Mouse (Mus musculus) ES-E14 (cell line): ENCODE data around the gene Stxbp2. TPM values are rescaled to one million over a fixed set of nuclear protein-coding genes. Genes with fewer than 3 reads are reported as not detected.

Source experiments
- DNase-seq: peaks from one replicate; pipeline ENCODE4 v3.0.0-alpha.2; 2013; ENCODE audit warnings: low read depth, low spot score
- H3K27ac ChIP-seq: 2 replicates; pipeline ENCODE4 v1.5.1; 2012; ENCODE audit warnings: low read depth, mild to moderate bottlenecking, low read length, moderate library complexity, mixed read lengths; ENCODE audit not compliant: poor library complexity, insufficient read depth, severe bottlenecking
- H3K36me3 ChIP-seq: 2 replicates; pipeline ENCODE4 v1.6.1; 2012; ENCODE audit warnings: mild to moderate bottlenecking, low read length, moderate library complexity, mixed read lengths; ENCODE audit not compliant: control insufficient read depth, poor library complexity, insufficient read depth, severe bottlenecking
- H3K4me1 ChIP-seq, 2 experiments: fragments of 150-350 bp in 1 of 2; sonication (generic) in 1 of 2; 2 replicates each; pipeline ENCODE4 v1.6.1; 2012; ENCODE audit warnings: low read length in 2 of 2, mild to moderate bottlenecking in 1 of 2, mixed read lengths in 1 of 2; ENCODE audit not compliant: control insufficient read depth in 2 of 2, insufficient read depth in 2 of 2, poor library complexity in 1 of 2
- H3K4me3 ChIP-seq, 2 experiments: fragments of 150-350 bp in 1 of 2; sonication (generic) in 1 of 2; 2 replicates each; pipeline ENCODE4 v1.5.1; 2012; ENCODE audit warnings: low read length in 2 of 2, low read depth in 1 of 2, mild to moderate bottlenecking in 1 of 2, mixed read lengths in 1 of 2; ENCODE audit not compliant: insufficient read depth in 1 of 2, poor library complexity in 1 of 2, severe bottlenecking in 1 of 2
- H3K9ac ChIP-seq: 2 replicates; pipeline ENCODE4 v1.6.1; 2012; ENCODE audit warnings: low read depth, mild to moderate bottlenecking, low read length, mixed read lengths; ENCODE audit not compliant: poor library complexity, insufficient read depth, severe bottlenecking
- H3K9me3 ChIP-seq: fragments of 150-350 bp; sonication (generic); 2 replicates; pipeline ENCODE4 v1.6.1; 2012; ENCODE audit warnings: low read depth, mild to moderate bottlenecking, low read length; ENCODE audit not compliant: control insufficient read depth, insufficient read depth
- CHD2 ChIP-seq: IDR thresholded peaks from 2 replicates; pipeline ENCODE4 v1.6.1; 2014; ENCODE audit warnings: mild to moderate bottlenecking, low read depth, low read length, inconsistent platforms
- HCFC1 ChIP-seq: IDR thresholded peaks from 2 replicates; pipeline ENCODE4 v1.6.1; 2012; ENCODE audit warnings: low read length, inconsistent platforms, borderline replicate concordance; ENCODE audit not compliant: insufficient read depth
- MAFK ChIP-seq: IDR thresholded peaks from 2 replicates; pipeline ENCODE4 v1.6.1; 2014; ENCODE audit warnings: mild to moderate bottlenecking, low read depth, low read length, inconsistent platforms; ENCODE audit not compliant: insufficient read depth
- ZC3H11A ChIP-seq: IDR thresholded peaks from 2 replicates; pipeline ENCODE4 v1.6.1; 2012; ENCODE audit warnings: low read depth, mild to moderate bottlenecking, inconsistent platforms, low read length, borderline replicate concordance
- ZNF384 ChIP-seq: IDR thresholded peaks from 2 replicates; pipeline ENCODE4 v1.6.1; 2012; ENCODE audit warnings: low read depth, low read length, inconsistent platforms
- in situ Hi-C, 2 experiments: fragments of 600-800 bp; cut with MboI; formaldehyde crosslinking; loops; one replicate each; pipeline ENCODE4 v1.15.1; 2025; ENCODE audit warnings: low sequenced_read_pairs in 2 of 2, inconsistent platforms in 1 of 2; ENCODE audit not compliant: unreplicated experiment in 2 of 2
- total RNA-seq: library from RNA; depleted of rRNA; stranded (reverse); fragments of 300-350 nt; gene quantifications from 2 replicates; pipeline ENCODE4 v1.2.3, GENCODE M21; 2012

The Stxbp2 gene
- total RNA-seq, 1 experiment: 38.5 TPM

DNA sequence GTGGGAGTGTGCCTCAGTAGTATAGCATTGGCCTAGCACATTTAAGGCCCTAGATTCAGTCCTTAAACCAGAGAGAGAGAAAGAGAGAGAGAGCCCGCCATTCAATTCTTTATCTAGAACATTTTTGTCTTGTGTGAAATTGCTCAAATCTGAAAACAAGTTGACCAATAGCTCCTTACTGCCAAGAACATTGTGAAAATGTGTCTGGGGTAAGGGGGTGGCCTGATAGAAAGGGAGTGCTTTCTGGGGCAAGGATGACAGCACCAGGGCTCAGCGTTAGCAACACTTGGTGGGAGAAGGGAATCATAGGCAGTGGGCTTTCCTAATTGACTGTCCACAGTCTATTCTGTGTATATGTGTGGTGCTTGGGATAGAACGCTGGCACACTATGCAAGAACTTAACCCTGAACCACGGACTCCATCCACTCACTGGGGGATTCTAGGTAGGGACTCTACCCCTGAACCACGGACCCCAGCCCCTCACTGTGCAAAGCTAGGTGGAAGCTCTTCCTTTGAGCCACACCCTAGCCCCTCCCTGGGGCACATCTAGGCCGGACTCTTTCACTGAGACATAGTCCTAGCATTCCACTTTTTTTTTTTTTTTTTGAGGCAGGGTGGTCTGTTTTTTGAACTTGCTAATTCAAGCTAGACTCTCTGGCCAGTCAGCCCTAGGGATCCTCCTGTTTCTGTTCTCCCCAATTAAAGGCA is 16.2 kb downstream of the Stxbp2 start:
- in situ Hi-C loops: no loop called here
- H3K9ac ChIP-seq: no peak overlapping the region
- DNase-seq: no peak
- no peak overlapping the region for H3K27ac ChIP-seq
- H3K36me3 ChIP-seq: peaks cover 3% of the 10 kb centered on the region; the same call in 1 of the 2 replicates
- TF ChIP-seq ZC3H11A (no peak), HCFC1 (no peak), MAFK (no peak), CHD2 (no peak), ZNF384 (no peak)
- no peaks in the 10 kb centered on the region for H3K9me3 ChIP-seq
- peaks cover 0 to 13% of the 10 kb centered on the region in 2 experiments; a peak in 3 of 4 replicates for H3K4me1 ChIP-seq
- H3K4me3 ChIP-seq: no peak overlapping the region

DNA sequence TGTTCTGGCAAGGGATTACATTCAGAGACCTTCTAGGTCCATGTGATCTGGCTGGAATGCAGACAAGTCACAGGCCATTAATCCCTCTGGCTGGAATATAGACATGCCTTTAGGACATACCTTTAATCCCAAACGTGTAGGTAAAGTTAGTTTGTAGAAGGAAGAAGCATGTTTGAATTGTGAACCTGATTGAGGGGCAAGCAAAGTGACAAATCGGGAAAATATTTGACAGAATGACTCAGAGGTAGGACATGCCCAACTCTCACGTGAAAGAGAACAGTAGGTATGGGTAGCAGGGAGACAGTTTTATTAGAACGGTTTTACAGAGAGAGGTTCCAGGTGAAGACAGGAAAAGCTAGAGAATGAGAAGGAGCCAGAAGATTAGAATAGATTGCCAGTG is 16.8 kb downstream of the Stxbp2 start:
- Histone ChIP-seq H3K9me3 (no peaks in the 10 kb centered on the region), H3K36me3 (peaks cover under 1% of the 10 kb centered on the region; the same call in 1 of the 2 replicates), H3K4me3 (no peak overlapping the region), H3K4me1 (peaks cover 0 to 13% of the 10 kb centered on the region in 2 experiments; a peak in 3 of 4 replicates), H3K9ac (no peak overlapping the region), H3K27ac (no peak overlapping the region)
- in situ Hi-C loops: no loop called here
- DNase-seq: no peak
- TF ChIP-seq ZC3H11A (no peak), CHD2 (no peak), MAFK (no peak), ZNF384 (no peak), HCFC1 (no peak)

DNA sequence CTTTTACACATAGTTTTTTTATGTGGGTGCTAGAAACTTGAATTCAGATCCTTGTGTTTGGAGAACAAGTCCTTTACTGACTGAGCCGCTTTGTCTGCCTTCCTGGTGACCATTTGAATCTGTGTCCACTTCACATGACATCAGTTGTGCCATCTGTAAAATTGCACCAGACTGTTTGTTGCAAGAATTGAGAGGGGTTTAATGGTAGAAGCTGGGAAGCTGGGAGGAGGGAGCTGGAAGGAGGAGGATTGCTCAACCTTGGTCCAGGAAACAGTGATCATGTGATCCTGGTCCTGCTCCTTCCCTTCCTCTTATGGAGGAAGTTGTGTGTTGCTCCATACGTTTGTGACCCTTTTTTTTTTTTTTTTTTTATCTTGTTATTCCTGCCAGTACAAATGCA is 17.5 kb downstream of the Stxbp2 start:
- H3K4me3 ChIP-seq: no peak overlapping the region
- H3K36me3 ChIP-seq: no peaks in the 10 kb centered on the region; the same call in 1 of the 2 replicates
- no peak for DNase-seq
- peaks cover 0 to 13% of the 10 kb centered on the region in 2 experiments; a peak in 3 of 4 replicates for H3K4me1 ChIP-seq
- TF ChIP-seq ZNF384 (no peak), HCFC1 (no peak), ZC3H11A (no peak), MAFK (no peak), CHD2 (no peak)
- H3K27ac ChIP-seq: no peak overlapping the region
- no peak overlapping the region for H3K9ac ChIP-seq
- no peaks in the 10 kb centered on the region for H3K9me3 ChIP-seq
- in situ Hi-C loops: no loop called here

DNA sequence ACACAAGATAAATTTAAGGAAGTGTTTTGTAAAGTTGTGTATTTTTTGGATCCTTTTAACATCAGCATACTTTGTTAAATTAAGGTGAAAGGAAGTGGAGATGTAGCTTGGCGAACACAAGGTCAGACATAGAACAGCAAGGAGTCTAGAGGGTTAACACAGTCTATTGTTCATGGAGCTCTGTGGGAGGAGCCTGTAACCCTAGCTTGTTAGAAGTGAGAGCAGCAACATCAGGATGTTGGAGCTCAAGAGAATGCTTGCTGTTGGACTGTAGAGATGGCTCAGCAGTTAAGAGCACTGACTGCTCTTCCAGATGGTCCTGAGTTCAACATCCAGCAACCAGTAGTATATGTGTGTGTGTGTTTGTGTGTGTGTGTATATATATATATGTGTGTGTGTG is 18.2 kb downstream of the Stxbp2 start:
- no peak for DNase-seq
- peaks cover 0 to 13% of the 10 kb centered on the region in 2 experiments; a peak in 3 of 4 replicates for H3K4me1 ChIP-seq
- H3K27ac ChIP-seq: no peak overlapping the region
- H3K4me3 ChIP-seq: no peak overlapping the region
- no peaks in the 10 kb centered on the region for H3K9me3 ChIP-seq
- H3K36me3 ChIP-seq: no peaks in the 10 kb centered on the region
- no peak overlapping the region for H3K9ac ChIP-seq
- no peak for TF ChIP-seq MAFK
- no peak for TF ChIP-seq ZNF384
- no peak for TF ChIP-seq CHD2
- TF ChIP-seq ZC3H11A: no peak
- no peak for TF ChIP-seq HCFC1
- in situ Hi-C loops: no loop called here
